Mouse (Mus musculus): ENCODE measurements at regions not wholly inside any gene's neighbourhood (a gene's known extent, or its start where the extent isn't known, plus 50 kb on each side); places are given as distances from the start of the nearest gene placed in this dataset.
"Not testable (repeated sequence)": the region's sequence is repeated elsewhere in the genome, so short reads cannot be mapped to it uniquely, and the experiment has no call there.

- peak; percentile 39 for DNase-seq (ENCODE audit: low spot score)
Observed at GRCm38 (mm10) chr13:111309848-111310692, 55.3 kb downstream of the Actbl2 start.

DNA sequence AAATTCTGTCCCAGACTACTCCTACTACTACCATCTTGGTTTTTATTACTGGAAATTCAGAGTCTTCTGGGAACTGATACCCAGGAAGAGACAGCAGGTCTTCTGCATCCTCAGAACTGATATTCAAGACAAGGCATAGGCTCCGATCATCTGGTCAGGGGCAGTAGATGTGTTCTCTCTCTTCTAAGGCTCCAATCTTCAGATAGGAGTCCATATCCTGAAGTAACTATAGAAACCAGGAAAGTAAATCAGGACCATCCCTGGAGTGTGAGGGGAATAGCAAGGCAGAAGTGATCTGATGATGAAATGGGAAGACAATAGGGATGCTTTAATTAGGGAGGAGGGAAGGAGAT, 55.9 kb downstream of the Actbl2 start:
- DNase-seq (ENCODE audit: low spot score), result no peak

- DNase-seq (ENCODE audit: low spot score), result not testable (repeated sequence)
Observed at GRCm38 (mm10) chr13:111313506-111313905, 58.7 kb downstream of the Actbl2 start.

DNA sequence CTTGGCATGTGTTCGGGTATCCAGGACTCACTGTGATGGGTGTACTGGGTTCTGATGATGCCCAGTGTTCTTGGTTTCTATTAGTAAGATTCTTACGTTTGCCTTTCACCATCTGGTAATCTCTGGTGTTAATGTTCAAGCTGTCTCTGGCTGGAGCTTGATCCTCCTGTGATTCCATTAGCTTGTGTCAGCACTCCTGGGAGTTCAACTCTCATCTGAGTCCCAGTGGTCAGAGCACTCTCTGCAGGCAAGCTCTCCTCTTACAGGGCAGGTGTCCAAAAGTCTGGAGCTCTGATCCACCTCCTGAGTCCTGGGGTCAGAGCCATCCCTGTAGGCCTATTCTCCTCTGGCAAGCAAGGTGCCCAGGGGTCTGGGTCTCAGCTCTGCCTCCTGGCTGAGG, 63.1 kb downstream of the Actbl2 start:
- DNase-seq (ENCODE audit: low spot score), result not testable (repeated sequence)

DNA sequence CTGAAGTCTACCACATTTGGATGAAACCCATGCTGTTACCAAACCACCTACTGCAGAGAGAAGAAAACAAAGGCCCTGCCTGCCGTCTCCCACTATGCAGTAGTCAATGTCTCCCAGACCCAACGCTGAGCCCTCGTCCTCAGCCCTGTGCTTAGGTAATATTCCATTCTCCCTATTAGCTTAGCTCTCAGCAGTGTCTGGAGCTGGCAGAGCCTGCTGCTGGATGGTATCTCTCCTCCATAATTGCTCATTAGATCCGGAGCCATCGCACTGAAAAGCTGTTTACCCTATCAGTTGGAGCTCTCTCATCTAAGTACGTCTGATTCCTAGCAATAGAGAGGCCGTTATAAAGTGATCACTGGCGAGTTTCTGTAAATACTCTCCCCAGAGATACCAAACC, 68.4 kb downstream of the Actbl2 start:
- DNase-seq (ENCODE audit: low spot score), result no peak

DNA sequence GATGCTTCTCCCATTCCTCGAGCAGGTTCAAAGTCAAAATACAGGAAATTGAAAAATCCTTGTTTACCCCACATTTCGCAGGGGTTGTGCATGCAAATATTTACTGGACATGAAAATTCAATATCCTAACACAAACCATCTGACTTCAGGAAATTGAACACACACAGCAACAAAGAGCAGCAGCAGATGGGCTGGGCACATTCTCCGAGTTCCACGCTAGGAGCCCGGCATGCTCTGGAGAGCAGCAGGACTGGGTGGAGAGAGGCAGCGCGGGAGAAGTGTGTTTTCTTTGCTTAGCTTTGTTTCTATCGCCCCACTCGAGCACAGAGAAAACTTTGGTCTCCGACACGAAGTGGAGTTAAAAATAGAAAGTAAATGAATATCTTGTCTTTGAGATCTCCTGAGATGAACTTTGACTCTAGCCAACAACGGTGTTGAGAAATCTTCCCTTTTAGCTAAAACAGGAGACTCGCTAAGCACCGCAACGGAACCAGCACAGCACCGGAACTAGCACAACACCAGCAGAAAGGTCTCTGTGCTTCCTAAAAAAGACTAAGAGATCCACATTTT, 71.4 kb downstream of the Actbl2 start:
- DNase-seq (ENCODE audit: low spot score), result no peak

GRCm38 (mm10) chr13:111333035-111333434, 78.2 kb downstream of the Actbl2 start:
- no peak for DNase-seq (ENCODE audit: low spot score)

DNA sequence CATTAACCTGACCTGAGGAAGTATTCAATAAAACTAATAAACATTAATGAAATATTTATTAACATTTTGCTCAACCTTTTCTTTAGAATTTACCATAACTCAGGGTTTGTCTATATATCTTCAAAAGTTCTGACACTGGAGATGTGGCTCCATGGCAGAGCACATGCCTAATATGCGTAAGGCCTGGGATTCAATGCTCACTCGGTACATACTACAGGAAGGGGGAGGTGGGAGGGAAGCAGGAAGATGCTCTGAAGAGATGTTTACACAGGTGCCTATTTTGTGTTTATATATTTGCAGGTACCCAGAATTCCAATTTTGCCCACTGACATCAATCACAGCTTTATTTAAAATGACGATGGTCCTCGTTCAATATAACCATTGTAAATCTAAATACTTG, 79.0 kb downstream of the Actbl2 start:
- DNase-seq (ENCODE audit: low spot score), result no peak

- no peak for DNase-seq (ENCODE audit: low spot score)
Observed at GRCm38 (mm10) chr13:111334258-111335052, 79.6 kb downstream of the Actbl2 start.

DNA sequence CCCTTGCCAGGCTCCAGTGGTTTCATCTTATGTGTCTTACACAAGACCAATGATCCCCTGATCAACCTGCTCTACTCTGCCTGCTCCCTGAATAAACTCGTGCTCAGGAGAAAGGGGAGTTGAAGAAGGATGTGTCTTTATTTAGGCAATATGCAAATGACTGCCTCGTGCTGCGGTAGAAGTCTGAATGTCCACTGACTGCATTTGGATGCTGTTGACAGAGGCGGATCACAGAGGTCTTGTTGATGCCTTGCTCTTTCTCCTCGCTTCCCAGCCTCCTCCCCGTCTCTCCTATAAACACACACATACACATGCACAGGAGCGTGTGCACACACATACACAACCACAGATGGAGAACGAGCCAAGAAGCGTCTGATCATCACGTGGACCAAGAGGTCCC, 90.2 kb downstream of the Actbl2 start:
- no peak for DNase-seq (ENCODE audit: low spot score)

GRCm38 (mm10) chr13:111345486-111346440, 91.0 kb downstream of the Actbl2 start:
- DNase-seq (ENCODE audit: low spot score), result no peak

DNA sequence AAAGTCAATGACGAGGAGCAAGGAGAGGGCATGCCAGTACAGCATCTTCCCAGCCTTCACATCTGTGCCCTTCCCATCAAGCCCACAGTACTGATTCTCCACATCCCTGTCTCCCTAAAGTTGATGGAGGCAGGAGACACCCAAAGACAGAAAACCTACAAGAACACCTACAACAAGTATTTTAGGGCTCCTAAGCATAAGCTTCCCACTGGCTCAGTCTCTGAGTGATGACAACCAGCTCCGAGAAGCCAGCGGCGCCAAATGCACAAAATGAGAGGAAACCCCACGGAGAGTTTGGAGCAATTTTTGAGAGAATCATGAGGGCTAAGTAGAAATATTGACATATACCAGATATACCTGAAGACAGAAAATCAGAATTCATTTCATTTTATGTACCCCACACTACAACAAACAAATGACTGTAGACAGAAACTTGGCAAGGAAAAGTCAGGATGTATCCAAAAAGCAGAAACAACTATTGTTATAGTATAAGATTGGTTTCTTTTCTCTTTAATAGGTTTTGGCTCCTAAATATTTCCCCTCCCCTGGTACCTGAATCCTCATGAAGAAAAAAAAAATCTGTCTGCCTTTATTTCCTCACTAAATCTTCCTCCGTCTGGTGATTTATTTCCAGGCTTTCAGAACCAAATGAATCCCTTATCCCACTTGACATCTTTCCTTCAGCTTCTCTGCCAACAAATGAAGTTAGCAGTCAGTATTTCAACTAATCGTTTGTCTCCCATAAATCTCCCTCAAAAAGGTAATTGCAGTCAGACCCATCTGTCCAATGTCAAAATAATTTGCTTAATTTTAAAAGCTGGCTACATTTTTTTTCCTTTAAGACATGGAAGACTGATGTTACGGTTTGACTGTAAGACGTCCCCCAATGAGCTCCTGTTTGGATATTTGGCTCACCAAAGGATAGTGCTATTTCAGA, 102.0 kb downstream of the Actbl2 start:
- DNase-seq (ENCODE audit: low spot score), result no peak

- DNase-seq (ENCODE audit: low spot score), result no peak
Observed at GRCm38 (mm10) chr13:111361456-111361855, 106.6 kb downstream of the Actbl2 start.

- DNase-seq (ENCODE audit: low spot score), result no peak
Observed at GRCm38 (mm10) chr13:111363176-111363739, 108.4 kb downstream of the Actbl2 start.

DNA sequence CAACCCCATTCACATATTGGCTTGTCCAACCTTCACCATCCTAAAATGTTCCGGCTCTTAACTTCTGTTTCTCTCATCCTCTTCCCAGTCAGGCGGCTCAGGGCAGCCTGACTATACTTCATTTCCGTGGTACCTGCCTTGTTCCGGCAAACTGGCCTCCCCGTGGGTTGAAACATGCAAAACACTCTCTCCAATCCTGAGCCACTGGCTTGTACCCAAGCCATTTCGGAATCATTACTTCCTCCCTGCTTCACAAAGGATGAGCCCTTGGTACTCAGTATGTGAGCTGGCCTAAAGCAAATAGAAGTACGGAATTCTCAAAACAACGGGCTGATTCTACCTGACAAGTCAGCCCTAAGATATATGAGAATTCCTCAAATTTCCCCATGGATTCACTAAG, 112.1 kb downstream of the Actbl2 start:
- DNase-seq (ENCODE audit: low spot score), result no peak

GRCm38 (mm10) chr13:111367620-111368019, 112.8 kb downstream of the Actbl2 start:
- no peak for DNase-seq (ENCODE audit: low spot score)

DNA sequence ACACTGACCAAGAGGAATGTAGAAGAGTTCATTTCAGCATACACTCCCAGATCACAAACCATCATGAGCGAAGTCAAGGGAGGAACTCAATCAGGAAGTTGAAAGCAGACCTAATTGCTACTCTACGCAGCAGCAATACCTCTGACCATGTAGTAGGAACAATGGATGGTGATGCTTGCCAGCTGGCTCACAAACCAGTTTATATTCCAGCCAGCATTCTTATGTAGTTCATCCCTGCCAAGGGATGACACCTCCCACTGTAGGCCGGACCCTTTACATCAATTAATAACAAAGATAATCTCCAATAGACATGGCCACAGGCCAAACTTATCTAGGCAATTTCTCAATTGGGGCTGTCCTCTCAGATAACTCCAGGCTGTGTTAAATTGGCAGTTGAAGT, 115.1 kb downstream of the Actbl2 start:
- no peak for DNase-seq (ENCODE audit: low spot score)

DNA sequence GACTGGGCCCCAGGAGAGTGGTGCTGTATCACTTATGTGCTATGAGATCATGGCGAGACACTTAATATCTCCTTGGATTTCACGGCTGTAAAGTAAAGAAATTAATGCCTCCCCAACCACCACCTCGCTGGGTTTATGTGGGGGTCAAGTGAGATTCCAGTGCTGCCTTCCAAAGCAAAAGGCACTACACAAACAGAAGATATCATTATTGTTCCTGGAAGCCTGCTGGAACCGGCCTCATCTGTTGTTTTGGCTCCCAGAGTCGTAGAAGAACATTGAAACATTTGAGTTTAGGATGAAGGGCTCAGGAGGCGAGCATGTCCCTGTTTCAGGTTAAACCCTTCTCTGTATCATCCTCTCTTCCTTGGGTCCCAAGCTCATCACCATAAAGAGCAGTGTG, 116.6 kb downstream of the Gpbp1 start:
- DNase-seq (ENCODE audit: low spot score), result no peak

DNA sequence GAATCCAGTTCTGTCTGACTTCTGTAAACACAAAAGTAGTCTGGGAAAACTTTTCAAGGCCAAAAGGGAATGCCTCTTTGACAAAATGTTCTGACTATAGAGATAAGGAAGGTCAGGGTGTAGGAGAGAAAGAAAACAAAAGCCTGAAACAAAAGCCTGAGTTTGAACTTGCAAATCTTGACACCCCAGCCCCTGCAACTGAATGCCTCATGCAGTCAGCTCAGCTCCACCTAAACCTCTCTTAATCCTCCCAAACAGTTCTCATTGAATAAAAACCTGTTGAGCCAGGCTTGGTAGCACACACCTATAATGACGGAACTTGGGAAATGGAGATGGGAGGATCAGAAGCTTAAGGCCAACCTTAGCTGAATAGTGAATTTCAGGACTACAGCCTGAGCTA, 116.1 kb downstream of the Gpbp1 start:
- no peak for DNase-seq (ENCODE audit: low spot score)
